Mouse (Mus musculus) testis, postnatal 14 days (tissue): ENCODE results near the gene Dusp16.
"Not testable (repeated sequence)": the region's sequence is repeated elsewhere in the genome, so short reads cannot be mapped to it uniquely, and the experiment has no call there.

Experiments
- DNase-seq: peaks from one replicate; pipeline ENCODE4 v3.0.0; 2021; ENCODE audit warnings: low spot score

Dusp16 gene

DNA sequence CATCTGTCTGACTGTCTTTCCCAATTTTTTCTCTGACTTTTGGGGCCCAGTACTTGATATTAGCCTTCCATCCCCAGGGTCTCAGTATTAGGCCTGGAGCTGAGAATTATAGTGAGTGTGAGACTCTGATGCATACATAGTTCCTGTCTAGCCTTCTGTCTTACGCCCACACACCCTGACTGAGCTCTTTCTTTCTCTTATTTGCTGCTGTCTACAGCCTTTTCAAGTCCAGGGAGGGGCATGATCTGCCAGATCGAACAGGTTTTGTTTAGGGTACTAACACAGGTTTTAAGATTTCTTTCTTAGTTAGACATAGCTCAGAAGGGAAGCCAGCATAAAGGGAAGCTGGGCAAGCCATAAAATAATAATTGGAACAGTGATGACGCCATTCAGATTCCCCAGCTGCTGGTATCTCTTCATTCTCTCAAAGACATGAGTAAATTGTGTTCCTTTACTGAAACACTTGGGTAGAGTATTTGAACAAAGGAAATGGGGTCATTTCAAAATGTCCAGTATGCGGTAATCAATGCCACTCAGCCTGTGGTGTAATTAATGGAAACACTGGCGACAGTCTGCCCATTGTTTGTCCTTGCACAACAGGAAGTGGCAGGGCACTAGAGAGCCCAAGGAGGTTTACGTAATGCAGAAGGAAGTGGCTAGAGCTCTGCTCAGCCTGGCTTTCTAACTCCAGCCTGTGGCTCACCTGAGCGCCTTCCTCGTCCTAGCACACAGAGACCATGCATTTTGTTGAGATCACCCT is 91.8 kb downstream of the Dusp16 start:
- DNase-seq: no peak

- no peak for DNase-seq
These were observed 94.2 kb downstream of the Dusp16 start for GRCm38 (mm10) chr6:134698243-134698642.

DNA sequence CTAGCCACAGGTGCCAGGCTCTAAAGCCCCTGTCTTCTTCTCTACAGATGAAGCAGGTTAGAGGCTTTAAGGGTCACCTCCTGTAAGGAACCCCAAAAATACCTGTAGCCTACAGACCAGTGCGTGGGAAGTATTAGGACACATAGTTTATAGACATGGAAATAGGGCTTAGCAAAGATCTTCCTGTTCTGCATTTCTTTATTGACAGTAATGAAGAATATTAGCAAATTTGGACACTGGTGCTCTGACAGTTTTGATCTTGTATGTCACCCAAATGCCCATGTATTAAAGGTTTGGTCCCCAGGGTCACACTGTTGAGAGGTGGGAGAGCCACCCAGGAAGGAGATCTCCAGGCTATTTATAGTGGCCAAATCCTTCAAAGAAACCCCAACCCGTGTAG is 95.9 kb downstream of the Dusp16 start:
- DNase-seq: no peak

DNA sequence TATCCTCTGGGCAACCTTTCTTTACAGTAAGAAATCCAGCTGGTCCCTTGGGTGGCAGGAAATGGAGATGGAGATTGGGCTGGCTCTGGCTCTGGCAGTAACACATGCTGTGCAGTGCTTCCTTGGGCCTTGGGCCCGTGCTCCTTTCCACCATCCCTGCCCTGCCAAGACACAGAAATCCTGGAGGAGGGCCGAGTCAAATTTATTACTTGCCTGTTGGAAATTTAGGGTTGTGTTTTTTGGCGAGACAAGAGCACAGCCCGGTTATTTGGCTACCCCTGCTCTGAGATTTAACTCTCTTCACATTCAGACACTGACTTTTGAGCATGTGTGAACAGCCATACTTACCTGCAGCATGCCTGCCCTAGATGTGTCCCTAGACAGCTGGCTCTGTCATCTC is 96.3 kb downstream of the Dusp16 start:
- DNase-seq: peak; percentile 40

GRCm38 (mm10) chr6:134695625-134696024 is 96.8 kb downstream of the Dusp16 start:
- no peak for DNase-seq

- DNase-seq: no peak
These were observed 97.4 kb downstream of the Dusp16 start for GRCm38 (mm10) chr6:134694988-134695387.

DNA sequence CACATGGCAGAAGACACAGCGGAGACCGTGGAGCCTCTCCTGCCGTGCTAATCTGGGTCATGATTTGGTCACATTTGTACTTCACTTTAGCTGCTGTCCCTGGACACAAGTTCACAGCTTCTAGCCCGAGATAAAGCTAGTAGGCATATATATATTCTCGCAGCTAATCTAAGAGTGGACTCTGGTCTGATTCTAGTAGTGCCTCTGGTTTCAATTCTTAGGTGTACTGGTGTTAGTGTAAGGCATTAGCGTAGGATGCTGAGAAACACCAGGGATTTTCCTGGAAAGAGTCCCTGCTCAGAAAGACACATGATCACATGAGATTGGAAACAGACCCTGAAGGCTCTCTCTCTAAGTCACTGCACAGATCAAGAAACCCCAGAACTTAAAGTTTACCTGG is 97.9 kb downstream of the Dusp16 start:
- DNase-seq: no peak

DNA sequence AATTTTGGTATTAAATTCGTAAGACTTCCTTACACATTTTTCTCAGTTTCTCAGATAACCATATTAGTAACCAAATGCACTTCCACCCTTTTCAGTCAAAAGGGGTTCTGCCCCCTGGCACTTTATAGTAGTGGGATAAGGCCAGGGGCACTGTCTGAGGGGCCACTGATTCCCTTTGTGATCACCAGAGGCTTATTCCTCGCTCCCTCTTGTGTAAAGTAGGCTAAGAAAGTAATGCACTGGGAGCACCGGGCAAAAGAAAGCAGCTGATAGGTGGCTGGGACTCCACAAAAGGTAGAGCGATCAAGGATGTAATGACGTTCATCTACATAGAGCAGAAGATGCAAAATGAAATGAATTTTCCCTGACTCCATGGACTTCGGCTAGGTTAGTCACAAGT is 106.9 kb downstream of the Dusp16 start:
- no peak for DNase-seq

DNA sequence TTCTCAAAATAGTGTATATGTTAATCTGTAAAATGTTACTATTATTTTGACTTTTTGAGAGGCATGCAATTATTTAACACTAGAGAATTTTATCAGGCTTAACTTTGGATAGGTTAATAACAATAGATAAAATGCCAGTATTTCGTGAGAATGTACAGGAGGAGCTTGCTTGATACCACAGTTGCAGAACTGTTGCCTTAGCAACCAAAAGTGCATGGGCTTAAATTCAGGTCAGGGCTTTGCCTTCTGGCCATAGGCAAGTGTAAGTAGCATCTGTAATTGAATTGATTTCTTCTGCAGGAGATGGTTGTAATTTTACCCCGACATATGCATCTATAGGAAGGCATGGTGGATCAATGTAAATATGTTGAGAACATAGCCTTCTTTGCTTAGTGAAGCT is 107.4 kb downstream of the Dusp16 start:
- no peak for DNase-seq

DNA sequence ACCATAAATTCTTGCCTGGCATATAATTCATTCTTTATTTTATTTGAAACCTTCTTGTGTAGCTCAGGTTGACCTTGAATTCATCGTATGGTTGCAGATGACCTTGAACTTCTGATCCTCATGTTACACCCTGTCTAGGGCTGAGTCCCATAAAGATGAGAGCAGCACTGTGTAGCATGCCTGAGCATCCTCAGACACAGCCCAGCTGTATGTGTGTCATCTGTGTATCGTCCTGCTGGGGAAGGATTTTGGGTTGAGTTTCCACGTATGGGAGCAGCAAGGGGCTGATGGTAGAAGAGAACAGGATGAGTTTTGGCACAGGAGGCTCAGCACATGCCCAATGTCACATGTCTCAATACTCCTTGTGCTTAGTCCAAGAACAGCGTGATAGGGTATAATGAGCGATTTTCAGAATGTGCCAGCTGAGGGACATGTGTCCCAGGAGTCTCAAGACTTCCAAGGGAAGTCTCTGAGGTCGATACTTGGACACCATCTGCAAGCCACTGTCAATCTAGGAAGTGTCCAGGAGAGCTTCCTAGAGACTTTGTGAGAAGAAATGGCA is 108.0 kb downstream of the Dusp16 start:
- no peak for DNase-seq

DNA sequence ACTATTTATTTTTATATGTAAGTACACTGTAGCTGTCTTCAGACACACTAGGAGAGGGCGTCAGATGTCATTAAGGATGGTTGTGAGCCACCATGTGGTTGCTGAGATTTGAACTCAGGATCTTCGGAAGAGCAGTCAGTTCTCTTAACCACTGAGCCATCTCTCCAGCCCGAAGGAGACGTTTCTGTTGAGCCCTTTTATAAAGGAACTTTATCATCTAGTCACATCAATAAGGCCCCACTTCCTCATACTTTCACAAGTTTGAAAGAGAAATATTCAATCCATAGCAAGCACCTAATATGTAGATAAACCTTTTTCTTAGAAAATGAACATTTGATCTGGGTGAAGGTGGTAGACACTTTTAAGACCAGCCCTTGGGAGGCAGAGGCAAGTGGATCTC is 113.1 kb downstream of the Dusp16 start:
- not testable (repeated sequence) for DNase-seq

DNA sequence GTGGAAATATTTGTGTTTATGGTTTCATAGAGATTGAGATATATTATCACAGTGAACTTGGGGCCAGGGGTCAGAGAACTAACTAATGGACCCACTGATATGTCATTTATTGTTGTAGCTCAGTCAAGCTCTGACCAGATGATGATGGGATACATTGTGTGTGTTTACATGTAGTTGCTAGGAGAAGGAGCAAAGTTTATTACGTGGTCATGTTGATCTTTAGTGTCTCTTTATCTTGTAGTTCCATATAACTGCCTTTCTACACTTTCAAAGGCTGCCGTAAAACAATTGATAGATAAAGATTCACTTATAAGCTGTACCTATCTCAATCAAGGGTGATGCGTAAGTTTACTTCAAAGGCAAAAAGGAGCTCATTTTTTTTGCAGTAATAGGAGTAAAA is 114.4 kb downstream of the Dusp16 start:
- DNase-seq: no peak

GRCm38 (mm10) chr6:134677504-134677903 is 114.9 kb downstream of the Dusp16 start:
- no peak for DNase-seq

DNA sequence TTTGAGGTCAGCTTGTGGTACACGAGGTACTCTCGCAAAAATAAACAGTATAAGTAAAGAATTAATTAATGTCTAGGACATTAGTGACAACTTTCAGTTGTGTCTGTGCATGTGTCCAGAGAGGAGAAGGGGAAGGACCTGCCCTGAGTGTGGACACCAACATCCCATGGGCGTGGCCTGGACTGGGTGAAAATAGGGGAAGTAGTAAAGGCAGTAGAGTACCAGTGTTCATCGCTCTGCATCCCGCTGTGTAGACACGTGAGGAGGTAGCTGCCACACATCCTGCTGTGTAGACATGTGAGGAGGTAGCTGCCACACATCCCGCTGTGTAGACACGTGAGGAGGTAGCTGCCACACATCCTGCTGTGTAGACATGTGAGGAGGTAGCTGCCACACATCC is 118.7 kb downstream of the Dusp16 start:
- DNase-seq: not testable (repeated sequence)

GRCm38 (mm10) chr6:134670881-134671411 is 121.5 kb downstream of the Dusp16 start:
- DNase-seq: peak; percentile 84

GRCm38 (mm10) chr6:134669179-134669865 is 123.1 kb downstream of the Dusp16 start:
- no peak for DNase-seq

GRCm38 (mm10) chr6:134668519-134668918 is 123.9 kb downstream of the Dusp16 start:
- DNase-seq: no peak

- no peak for DNase-seq
These were observed 126.6 kb downstream of the Dusp16 start for GRCm38 (mm10) chr6:134665817-134666216.
